Mouse (Mus musculus) cortical plate, adult 2 months (tissue): Measurements from ENCODE around the gene Arl4c.

Source experiments
- CTCF ChIP-seq: fragments of 200-500 bp; IDR thresholded peaks from 2 replicates; pipeline ENCODE4 v1.5.1; 2011; ENCODE audit warnings: mild to moderate bottlenecking, control low read depth, low read length; ENCODE audit not compliant: insufficient read depth; ENCODE audit errors: extremely low read depth
- POLR2A ChIP-seq: fragments of 200-500 bp; IDR thresholded peaks from 2 replicates; pipeline ENCODE4 v1.6.1; 2011; ENCODE audit warnings: mild to moderate bottlenecking, low read length, control low read depth; ENCODE audit not compliant: insufficient read depth; ENCODE audit errors: extremely low read depth

DNA sequence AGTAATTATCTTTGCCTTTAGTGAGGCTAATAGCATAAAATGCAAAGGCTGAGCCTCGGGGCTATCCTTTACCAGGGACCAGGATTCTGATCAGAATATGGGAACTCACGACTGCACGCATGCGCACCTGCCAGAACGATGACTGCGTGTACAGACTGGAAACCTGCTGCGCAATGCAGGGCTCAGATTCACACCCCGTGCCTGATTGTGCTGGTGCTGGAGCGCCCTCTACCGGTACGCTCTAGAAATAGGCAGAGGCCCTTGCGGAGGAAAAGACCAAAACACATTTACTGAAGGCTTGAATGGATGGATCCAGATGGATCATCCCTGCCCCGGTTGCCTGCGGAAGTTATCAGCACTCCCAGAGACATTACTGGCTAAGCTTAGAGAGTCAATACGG lies 3.8 kb upstream of the Arl4c start:
- TF ChIP-seq CTCF = peak; percentile 99
- TF ChIP-seq POLR2A = no peak
